Mouse (Mus musculus): ENCODE measurements around the gene Npc2. TPM values are rescaled to one million over a fixed set of nuclear protein-coding genes. Genes with fewer than 3 reads are reported as not detected.

Npc2 gene
- total RNA-seq, 2 experiments from 2014 or later: 28.1 to 29.6 TPM

- DNase-seq (ENCODE audit: low spot score in 2 of 2): no peak
These were observed 39.6 kb downstream of the Npc2 start for GRCm38 (mm10) chr12:84733366-84733765.

GRCm38 (mm10) chr12:84728421-84728820 lies 44.5 kb downstream of the Npc2 start:
- DNase-seq (ENCODE audit: low spot score in 2 of 2): no peak

GRCm38 (mm10) chr12:84727434-84727833 lies 45.5 kb downstream of the Npc2 start:
- no peak for DNase-seq (ENCODE audit: low spot score in 2 of 2)

GRCm38 (mm10) chr12:84726986-84727385 lies 46.0 kb downstream of the Npc2 start:
- no peak for DNase-seq (ENCODE audit: low spot score in 2 of 2)

- no peak for DNase-seq (ENCODE audit: low spot score in 2 of 2)
These were observed 46.6 kb downstream of the Npc2 start for GRCm38 (mm10) chr12:84726391-84726790.

- DNase-seq (ENCODE audit: low spot score in 2 of 2): no peak
These were observed 54.3 kb downstream of the Npc2 start for GRCm38 (mm10) chr12:84718462-84719244.

- no peak for DNase-seq (ENCODE audit: low spot score in 2 of 2)
These were observed 58.4 kb downstream of the Npc2 start for GRCm38 (mm10) chr12:84714578-84714977.

- DNase-seq (ENCODE audit: low spot score in 2 of 2): no peak
These were observed 63.0 kb downstream of the Npc2 start for GRCm38 (mm10) chr12:84709842-84710439.

- DNase-seq (ENCODE audit: low spot score in 2 of 2): no peak
These were observed 65.1 kb downstream of the Npc2 start for GRCm38 (mm10) chr12:84707804-84708203.

GRCm38 (mm10) chr12:84706886-84707285 lies 66.1 kb downstream of the Npc2 start:
- DNase-seq (ENCODE audit: low spot score in 2 of 2): no peak

Other genes with a start within 250 kb of the Npc2 start
- under 1 TPM; 0.26 to 0.35 TPM for gene Vsx2, start 203.4 kb downstream of the Npc2 start, total RNA-seq (2021)
- gene Abcd4, start 155.7 kb downstream of the Npc2 start, total RNA-seq (2021): 10 to 100 TPM in 1 of 2 experiments, 1 to 10 TPM in 1; 7.9 to 10.2 TPM
- gene Vrtn, start 132.1 kb downstream of the Npc2 start, total RNA-seq (2021): not detected
- gene Syndig1l, start 74.3 kb downstream of the Npc2 start, total RNA-seq (2021): 10 to 100 TPM; 19.8 to 39.2 TPM
- 10 to 100 TPM; 56.3 to 60.2 TPM for gene Isca2, start 99 bp upstream of the Npc2 start, total RNA-seq (2021)
- under 1 TPM; 0.28 to 0.42 TPM for gene Ltbp2, start 103.4 kb upstream of the Npc2 start, total RNA-seq (2021)
- 10 to 100 TPM; 31.1 to 35.7 TPM for gene Fcf1, start 197.7 kb upstream of the Npc2 start, total RNA-seq (2021)
- gene Arel1, start 197.7 kb upstream of the Npc2 start, total RNA-seq (2021): 10 to 100 TPM; 98.2 to 98.8 TPM
- 100 to 1,000 TPM; 111 to 112 TPM for gene Ylpm1, start 223.2 kb upstream of the Npc2 start, total RNA-seq (2021)